Mouse (Mus musculus): ENCODE data around the gene Fbxw11.

Gene Fbxw11

GRCm38 (mm10) chr11:32751863-32752594 is 109.5 kb downstream of the Fbxw11 start:
- no peak for DNase-seq (ENCODE audit: low spot score in 2 of 2)

GRCm38 (mm10) chr11:32752595-32752885 is 110.0 kb downstream of the Fbxw11 start:
- no peak for DNase-seq (ENCODE audit: low spot score in 2 of 2)

GRCm38 (mm10) chr11:32753358-32753757 is 110.8 kb downstream of the Fbxw11 start:
- DNase-seq (ENCODE audit: low spot score in 2 of 2) = no peak

GRCm38 (mm10) chr11:32762773-32763172 is 120.2 kb downstream of the Fbxw11 start:
- DNase-seq (ENCODE audit: low spot score in 2 of 2) = no peak

GRCm38 (mm10) chr11:32767496-32768230 is 125.1 kb downstream of the Fbxw11 start:
- DNase-seq (ENCODE audit: low spot score in 2 of 2) = no peak

GRCm38 (mm10) chr11:32768642-32769343 is 126.3 kb downstream of the Fbxw11 start:
- DNase-seq (ENCODE audit: low spot score in 2 of 2) = no peak

GRCm38 (mm10) chr11:32780747-32781536 is 138.4 kb downstream of the Fbxw11 start:
- peak in 1 of 2 experiments; percentile 11 for DNase-seq (ENCODE audit: low spot score in 2 of 2)

GRCm38 (mm10) chr11:32781633-32782404 is 139.3 kb downstream of the Fbxw11 start:
- DNase-seq (ENCODE audit: low spot score in 2 of 2) = peak; percentile 20 to 30

GRCm38 (mm10) chr11:32782724-32783123 is 140.2 kb downstream of the Fbxw11 start:
- DNase-seq (ENCODE audit: low spot score in 2 of 2) = no peak

- no peak for DNase-seq (ENCODE audit: low spot score in 2 of 2)
Observed at GRCm38 (mm10) chr11:32785591-32786147, 143.1 kb downstream of the Fbxw11 start.

GRCm38 (mm10) chr11:32786201-32786600 is 143.7 kb downstream of the Fbxw11 start:
- no peak for DNase-seq (ENCODE audit: low spot score in 2 of 2)

- no peak for DNase-seq (ENCODE audit: low spot score in 2 of 2)
Observed at GRCm38 (mm10) chr11:32794759-32795445, 152.4 kb downstream of the Fbxw11 start.
